Mouse (Mus musculus) frontal cortex, postnatal 36 days (tissue): Measurements from ENCODE around the gene Fbrs.
"Not testable (repeated sequence)": the region's sequence is repeated elsewhere in the genome, so short reads cannot be mapped to it uniquely, and the experiment has no call there.

Experiments
- DNase-seq, 2 experiments: peaks; one replicate each; pipeline ENCODE4 v3.0.0; 2022; ENCODE audit warnings: low spot score in 2 of 2

Fbrs gene

DNA sequence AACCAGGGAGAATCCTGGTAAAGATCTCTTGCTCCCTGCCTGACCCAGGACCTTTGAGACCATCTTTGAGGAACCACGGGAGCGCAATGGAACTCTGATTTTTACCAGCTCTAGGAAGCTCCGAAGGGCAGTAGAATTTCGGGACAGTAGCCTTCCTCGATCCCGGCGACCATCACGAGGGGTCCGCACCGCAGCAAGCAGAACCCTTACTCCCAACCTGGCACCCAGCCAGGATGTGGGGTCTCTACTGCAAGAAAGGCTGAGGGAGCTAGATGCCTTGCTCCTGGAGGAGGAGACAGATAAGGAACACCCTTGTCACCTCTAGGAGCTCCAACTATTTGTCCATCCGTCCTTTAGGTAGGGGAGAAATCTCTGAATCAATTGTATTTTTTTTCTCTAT is 2.7 kb upstream of the Fbrs start:
- no peak for DNase-seq

DNA sequence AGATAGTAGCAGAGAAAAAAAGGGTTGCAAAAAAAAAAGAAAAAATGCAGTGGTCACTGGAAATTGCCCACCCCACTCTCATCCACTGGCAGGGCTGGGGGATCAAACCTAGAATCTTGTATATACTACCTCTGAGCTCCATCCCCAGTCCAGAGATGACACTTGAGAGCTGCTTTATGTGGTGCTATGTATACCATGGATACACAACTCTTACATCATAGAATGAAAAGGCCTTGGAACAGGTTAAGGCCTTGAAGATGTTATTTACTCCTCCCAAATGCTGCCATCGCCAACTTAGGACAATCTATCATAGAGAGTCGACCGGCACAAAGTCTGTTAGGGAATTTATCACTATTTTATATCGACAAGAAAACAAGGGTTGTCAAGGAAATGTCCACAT is 2.1 kb upstream of the Fbrs start:
- DNase-seq = no peak

DNA sequence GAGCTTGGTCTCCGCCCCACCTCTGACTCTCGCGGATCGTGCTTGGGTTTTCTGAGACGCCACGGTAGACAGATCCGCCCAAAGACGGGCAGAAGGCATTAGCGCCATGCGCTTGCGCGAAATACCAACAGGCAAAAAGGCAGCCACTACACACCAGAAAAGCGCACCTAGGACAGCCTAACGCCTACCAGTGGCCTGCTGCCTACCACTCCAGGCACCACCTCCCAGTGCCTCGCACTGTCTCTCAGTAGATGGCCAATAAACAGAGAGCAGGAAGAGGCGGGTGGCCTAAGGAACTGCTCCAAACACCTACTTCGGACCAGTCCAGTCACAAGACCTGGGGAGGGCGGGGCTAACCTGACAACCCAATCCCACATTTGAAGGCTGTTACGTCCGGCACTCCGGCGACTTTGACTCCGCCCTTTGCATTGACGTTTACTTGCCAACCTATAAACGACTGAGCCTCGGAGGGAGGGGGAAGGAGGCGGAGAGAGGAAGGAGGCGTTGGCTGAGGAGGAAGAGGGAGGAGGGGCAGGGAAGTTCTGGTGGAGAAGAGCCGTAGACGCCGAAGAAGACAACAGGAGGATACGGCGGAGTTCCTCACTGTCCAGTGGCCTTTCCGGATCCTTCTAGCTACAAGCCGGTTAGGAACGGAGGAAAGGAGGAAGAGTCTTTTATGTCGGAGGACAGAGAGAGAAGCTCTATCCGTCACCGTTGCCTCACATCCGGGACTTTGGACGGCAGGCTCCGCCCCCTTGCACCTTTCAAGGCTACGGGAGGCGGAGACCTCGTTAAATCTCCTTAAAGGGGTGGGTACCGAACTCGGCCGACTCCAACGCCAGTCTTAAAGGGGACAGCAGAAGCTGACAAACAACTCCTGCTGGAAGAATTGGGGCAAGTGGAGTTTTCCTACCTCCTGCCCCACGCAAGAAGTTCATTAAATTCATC is 1.0 kb upstream of the Fbrs start:
- peak; percentile 99 for DNase-seq

DNA sequence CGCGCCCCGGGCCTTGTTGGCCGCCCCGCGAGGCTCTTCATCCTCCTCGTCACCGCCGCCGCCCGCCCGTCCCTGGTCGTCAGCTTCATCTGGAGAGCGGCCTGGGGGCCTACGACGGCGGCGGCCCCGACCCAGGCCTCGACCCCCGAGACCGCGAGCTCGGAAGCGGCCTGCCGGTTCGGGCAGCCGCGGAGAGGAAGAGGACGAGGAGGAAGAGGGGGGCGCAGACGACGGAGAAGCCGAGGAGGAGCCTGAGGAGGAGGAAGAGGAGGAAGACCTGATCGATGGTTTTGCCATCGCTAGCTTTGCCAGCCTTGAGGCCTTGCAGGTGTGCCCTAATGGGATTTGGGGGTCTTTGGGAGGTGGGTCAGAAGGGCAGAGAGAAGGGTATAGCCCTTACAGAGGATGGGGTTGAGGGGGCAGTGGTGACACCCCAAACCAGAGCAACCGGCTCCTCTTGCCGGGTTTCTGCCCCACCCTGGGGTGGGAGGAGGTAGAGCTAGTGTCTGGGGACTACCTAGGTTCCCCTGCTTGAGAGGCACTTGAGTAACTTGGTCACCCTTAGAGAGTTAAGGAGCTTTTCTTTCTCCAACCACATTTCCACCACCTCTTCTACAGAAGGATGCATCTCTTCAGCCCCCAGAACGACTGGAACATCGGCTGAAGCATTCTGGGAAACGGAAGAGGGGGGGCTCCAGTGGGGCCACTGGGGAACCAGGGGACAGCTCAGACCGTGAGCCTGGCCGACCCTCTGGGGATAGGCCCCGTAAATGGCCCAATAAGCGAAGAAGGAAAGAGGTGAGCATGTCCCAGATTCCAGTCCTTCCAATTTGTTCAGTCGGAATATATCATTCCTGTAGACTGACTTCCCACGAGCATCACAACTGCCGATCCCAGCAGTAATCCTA is 573 bp downstream of the Fbrs start:
- DNase-seq = peak in 1 of 2 experiments; percentile 17

DNA sequence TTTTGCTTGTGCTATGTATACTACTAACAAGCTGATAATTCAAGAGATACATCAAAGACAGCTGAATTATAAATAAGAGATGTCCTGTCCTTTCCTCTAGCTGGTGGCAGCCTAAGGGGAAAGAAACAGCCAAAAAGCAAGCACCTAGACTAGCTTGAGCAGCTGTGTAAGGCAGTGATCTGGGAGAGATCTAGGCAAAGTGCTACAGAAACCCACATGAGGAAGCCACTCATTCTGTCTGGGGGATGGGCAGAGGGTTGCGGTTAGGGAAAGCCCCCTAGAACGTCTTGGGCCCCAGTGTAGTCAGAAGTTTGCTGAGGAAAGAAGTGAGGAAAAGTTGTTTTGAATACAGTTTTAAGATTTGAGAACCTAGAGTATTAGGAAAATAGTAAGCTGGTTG is 1.3 kb downstream of the Fbrs start:
- DNase-seq = no peak

DNA sequence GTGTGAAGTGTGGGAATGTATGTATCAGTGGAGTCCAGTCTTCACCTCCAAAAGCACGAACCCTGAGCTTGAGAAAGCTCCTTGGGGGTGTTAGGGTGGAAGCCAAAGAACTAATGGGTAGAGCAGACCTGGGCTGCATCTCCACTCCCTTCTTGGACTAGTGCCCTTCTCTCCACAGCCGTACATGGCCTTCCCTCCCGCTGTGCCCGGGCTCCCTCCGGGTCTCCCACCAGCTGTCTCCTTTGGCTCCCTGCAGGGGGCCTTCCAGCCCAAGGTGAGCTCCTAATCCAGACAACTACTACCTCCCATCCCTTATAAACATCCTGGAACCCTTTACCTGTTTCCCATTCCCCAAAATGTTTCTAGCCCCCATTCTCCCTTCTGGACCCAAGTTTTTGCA is 6.4 kb downstream of the Fbrs start:
- no peak for DNase-seq

DNA sequence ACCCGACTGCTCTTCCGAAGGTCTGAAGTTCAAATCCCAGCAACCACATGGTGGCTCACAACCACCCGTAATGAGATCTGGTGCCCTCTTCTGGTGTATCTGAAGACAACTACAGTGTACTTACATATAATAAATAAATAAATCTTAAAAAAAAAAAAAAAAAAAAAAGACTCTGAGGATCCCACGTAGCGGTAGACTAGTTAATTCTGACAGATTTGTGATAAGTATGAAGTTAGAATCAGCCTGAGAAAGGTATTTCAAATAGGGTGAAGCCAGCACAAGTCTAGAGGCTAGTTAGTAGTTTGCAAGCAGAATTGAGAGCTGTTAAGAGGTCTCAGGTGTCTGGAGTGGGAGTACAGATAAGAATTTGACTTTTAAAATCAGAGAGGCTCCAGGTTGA is 9.4 kb downstream of the Fbrs start:
- DNase-seq = not testable (repeated sequence)

DNA sequence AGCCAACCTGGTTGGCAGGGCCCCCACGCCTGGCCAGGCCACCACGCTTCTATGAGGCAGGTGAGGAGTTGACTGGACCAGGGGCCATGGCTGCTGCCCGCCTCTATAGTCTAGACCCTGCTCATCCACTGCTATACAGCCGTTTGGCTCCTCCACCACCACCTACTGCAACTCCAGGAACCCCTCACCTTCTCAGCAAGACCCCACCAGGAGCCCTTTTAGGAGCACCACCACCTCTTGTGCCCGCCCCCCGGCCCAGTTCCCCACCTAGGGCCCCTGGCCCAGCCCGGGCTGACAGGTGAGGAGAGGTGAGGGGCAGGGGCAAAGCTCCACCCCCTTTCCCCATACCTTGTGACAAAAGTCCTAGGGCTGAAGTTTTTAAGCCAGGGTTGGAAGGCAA is 11.0 kb downstream of the Fbrs start:
- no peak for DNase-seq

DNA sequence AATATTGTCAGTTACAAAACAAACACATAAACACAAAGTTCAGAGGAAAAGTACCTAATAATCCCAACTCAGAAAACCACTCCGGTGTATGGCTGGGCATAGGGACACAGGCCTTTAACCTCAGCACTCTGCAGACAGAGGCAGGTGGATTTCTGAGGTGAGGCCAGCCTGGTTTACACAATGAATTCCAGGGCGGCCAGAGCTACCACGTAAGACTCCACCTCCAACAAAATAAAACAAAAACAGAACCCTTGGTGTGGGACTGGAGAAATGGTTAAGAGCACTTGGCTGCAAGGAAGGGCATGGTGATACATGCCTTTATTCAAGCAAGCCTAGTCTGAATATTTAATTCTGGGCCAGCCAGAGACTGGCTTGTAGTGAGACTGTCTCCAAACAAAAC is 12.8 kb downstream of the Fbrs start:
- DNase-seq = no peak

DNA sequence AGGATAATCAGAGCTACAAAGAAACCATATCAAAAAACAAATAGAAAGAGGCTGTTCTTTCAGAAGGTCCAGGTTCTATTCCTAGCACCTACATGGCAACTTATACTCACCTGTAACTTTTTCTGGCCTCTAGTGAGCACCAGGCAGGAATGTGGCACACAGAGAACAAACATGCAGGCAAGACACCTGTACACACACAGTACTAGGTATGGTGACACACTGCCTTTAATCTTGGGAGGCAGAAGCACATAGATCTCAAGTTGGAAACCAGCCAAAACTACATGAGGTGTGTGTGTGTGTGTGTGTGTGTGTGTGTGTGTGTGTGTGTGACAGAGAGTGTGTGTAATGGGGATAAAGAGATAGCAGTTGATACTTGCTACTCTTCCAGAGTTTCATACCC is 15.6 kb downstream of the Fbrs start:
- DNase-seq = no peak

DNA sequence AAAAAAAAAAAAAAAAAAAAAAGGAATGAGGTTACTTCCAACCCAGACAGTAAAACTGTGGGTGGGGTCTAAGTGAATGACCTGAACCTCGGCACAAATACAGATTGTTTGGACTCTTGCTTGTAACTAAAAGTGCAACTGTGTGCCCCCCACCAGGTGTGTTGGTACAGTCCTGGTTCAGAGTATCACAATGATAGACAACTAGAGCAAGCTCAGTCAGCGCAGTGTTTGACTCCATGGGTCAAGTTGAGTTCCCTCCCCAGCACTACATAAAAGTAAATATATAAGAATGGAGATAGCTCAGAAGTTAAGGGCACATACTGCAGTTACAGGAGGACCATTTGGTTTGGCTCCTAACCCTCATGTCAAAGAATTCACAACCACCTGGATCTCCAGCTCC is 18.4 kb downstream of the Fbrs start:
- no peak for DNase-seq

DNA sequence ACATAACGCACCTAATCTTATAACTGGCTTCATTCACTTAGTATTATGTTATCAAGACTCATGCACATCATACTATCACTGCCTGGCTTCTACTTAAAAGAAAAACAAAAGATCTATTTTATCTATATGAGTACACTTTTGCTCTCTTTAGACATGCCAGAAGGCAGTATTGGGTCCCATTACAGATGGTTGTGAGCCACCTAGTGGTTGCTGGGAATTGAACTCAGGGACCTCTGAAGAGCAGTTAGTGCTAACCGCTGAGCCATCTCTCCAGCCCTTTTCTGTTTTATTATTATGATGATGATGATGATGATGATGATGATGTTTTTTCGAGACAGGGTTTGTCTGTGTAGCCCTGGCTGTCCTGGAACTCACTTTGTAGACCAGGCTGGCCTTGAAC is 19.4 kb downstream of the Fbrs start:
- no peak for DNase-seq

DNA sequence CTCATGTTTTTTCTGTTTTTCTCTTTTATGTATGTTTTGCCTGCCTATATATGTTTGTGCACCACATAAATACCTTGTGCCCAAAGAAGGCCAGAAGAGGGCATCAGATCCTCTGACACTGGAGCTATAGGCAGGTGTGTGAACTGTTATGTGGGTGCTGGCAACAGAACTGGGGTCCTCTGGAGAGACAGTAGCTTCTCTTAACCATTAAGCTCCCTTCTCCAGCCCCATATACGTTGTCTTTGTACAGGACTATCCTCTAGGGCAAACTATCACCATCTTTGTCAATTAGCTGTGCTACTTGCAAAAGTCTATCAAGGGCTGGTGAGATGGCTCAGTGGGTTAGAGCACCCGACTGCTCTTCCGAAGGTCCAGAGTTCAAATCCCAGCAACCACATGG is 29.3 kb downstream of the Fbrs start:
- DNase-seq = no peak

DNA sequence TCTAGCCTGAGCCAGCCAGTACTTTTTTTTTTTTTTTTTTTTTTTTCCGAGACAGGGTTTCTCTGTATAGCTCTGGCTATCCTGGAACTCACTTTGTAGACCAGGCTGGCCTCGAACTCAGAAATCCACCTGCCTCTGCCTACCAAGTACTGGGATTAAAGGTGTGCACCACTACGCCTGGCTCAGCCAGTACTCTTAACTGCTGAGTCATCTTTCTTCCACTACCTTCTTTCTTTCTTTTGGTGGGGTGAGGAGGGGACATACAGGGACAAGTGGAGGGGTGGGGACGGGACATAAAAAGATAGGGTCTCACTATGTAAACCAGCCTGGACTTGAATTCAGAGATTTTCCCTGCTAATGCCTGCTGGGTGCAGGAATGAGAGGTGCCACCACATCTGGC is 30.8 kb downstream of the Fbrs start:
- not testable (repeated sequence) for DNase-seq

DNA sequence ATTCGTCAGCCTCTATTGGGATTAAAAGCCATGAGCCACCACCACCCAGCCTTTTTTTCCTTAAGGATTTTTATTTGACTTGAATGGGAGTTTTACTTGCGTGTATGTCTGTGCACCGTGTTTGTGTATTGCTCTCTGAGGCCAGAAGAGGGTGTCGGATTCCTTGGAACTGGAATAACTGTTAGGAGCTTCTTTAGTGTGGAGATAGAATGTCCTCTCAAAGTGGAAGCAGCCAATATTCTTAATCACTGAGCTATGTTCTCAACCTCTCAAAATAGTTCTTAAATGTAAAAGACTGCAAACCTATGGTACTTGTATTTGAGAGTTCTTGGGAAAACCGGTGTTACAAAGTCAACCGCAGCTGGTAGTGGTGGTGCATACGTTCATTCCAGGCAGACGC is 32.2 kb downstream of the Fbrs start:
- no peak for DNase-seq

DNA sequence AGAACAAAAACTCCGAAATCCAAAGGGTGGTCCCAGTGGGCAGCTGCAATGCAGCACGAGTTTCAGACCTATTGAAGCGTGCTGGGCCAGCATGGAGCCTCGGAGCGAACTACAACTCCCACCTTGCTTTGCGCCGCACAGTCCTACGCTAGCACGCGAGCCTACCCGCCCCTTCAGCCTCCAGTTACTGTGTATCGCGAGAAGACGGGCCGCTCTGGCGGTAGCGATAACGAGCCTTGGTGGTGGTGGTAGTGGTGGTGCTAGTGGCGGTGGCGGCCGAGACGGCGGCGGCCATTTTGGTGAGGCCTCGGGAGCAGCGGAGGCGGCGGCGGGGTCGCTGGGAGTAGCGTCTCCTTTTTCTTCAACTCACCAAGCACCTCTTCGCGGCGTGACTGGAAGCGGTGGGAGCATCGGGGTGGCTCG is 32.8 kb downstream of the Fbrs start, which contains the start of gene Srcap:
Srcap (plus strand) TSS at position 176 of the 423 bp plus-strand sequence.
- DNase-seq = peak; percentile 92 to 97

DNA sequence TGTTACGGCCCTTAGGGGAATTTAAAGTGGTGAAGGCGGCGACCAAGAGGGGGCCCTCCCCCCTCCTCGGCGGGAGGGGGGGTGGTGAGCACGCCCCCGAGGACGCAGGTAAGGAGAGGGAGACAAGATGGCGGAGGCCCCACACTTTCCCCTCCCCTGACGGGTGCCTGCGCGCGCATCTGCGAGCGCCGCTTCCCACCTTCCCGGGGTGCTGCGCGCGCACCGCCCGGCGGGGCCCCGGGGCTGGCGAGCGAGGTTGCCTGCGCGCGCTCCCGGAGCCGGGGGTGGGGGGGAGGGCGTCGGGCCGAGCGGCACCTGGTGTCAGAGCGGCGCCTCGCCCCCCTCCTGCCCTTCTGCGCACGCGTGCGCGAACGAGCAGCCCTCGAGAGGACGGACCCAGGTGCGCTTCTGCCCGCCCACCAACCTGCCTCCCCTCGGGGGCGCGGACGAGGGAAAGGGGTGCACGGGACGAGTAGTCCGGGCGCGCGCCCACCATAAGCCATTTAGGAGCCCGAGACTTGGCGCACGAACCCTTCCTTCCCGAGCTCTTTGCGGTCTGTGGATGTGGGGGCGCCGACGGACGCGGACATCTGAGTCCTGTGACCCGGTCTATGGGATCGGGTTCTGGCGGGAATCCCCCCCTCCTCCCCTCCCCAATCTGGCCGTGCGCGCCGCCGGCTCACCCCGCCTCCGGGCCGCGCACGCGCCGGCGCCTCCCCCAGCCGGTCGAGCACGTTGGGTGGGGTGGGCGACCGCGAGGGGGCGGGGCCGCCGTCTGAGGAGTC is 33.4 kb downstream of the Fbrs start:
- peak; percentile 84 to 88 for DNase-seq

DNA sequence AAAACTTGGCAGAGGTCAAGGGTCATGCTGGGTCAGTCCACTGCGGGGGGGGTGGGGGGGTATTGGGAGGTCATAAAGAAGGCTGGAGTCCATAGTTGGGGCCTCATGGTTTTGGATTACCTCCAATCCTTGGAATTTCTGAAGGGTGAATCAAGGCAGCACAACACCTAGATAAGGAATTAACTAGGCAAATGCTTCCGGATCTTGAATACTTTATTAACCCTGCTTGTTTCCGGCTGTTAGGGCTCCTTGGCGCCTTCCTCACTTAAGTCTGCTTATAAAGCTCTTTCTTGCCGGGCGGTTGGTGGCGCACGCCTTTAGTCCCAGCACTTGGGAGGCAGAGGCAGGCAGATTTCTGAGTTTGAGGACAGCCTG is 34.0 kb downstream of the Fbrs start:
- DNase-seq = peak; percentile 12 to 18

DNA sequence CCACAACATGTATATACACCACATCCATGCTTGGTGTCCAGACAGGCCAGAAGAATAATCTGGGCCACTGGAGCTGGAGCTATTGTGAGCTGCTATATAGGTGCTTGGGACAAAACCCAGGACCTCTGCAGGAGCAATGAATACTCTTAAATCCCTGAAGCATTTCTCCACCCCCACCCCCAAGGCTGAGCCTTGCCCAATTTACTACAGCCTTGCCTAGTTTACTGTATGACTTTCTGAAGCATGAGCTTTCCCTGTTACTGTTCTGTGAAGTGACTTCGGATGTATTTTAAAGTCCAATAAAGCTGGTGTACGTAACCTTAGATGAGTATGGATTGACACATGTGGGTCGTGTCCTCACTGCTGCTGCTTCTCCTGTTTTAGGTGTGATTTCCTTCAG is 34.8 kb downstream of the Fbrs start:
- DNase-seq = no peak

DNA sequence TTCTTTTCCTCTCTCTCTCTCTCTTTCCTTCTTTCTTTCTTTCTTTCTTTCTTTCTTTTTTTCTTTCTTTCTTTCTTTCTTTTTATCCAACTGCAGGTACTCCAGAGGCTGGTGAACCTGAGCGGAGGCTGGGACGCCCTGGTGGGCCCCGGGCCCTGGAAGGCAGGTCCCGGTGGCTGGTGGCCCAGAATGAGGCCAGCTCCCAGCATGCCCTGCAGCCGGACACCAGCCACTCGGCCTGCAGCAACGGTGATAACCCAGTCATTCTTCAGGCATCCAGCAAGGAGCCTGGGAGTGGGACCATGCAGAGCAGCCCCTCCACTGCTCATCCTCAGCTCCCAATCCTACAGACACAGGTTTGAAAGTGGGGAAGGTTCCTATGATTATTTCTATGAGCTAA is 36.8 kb downstream of the Fbrs start:
- DNase-seq = no peak

DNA sequence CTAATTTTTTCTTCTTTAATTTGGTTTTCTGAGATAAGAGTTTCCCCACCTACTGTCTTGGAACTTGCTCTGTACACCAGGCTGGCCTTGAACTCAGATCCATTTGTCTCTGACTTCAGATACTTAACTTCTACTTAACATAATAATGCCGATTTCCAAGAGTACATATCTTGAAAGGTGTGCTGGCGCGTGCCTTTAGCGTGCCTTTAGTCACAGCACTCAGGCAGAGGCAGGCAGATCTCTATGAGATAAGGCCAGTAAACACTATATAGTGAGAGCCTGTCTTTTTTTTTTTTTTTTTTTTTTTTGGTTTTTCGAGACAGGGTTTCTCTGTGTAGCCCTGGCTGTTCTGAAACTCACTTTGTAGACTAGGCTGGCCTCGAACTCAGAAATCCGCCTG is 37.3 kb downstream of the Fbrs start:
- DNase-seq = no peak

DNA sequence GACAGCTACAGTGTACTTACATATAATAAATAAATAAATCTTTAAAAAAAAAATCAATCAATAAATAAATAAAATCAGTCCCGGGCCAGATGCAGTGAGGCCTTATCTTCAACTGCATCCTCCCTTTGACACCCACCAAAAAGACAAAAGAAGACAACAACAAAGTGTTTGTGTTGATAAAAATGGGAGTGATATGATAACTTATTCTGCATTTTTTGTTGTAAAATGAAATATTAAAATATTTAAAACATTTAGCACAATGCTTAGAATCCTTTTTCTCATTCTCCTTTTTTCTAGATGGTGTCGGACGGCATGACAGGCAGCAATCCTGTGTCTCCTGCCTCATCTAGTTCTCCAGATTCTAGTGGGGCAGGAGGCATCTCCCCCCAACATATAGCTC is 40.3 kb downstream of the Fbrs start, which contains the start of gene Gm42715:
Gm42715 (plus strand) TSS at position 301 of the 400 bp plus-strand sequence.
- DNase-seq = no peak
